Mouse (Mus musculus) left cerebral cortex, postnatal 36 days (tissue): ENCODE data around the gene Phf8. TPM values are rescaled to one million over a fixed set of nuclear protein-coding genes. Genes with fewer than 3 reads are reported as not detected.
"Not testable (repeated sequence)": the region's sequence is repeated elsewhere in the genome, so short reads cannot be mapped to it uniquely, and the experiment has no call there.

ENCODE experiments used
- DNase-seq, 2 experiments: peaks; one replicate each; pipeline ENCODE4 v3.0.0; 2021 to 2022; ENCODE audit warnings: low spot score in 2 of 2, mixed read lengths in 1 of 2
- intact Hi-C: fragments of 180-260 bp; cut with DNase I; formaldehyde crosslinking; loops from one replicate; pipeline ENCODE4 v1.15.1; 2025
- total RNA-seq, 2 experiments: library from RNA; stranded (reverse); gene quantifications; 2 replicates each; pipeline ENCODE4 v1.2.3; 2021

Phf8 gene
- total RNA-seq = 10 to 100 TPM; 25.0 to 35.9 TPM

- intact Hi-C loops = loop anchor here (2.0 to 10.0 kb wide), 2 partner anchors 176 to 282 kb away; partner anchors contain the start of gene Fam120c
- DNase-seq = peak; percentile 91
Measured at GRCm38 (mm10) chrX:151520458-151521322, at the start of gene Phf8. Gene Phf8 (plus strand): TSS chrX:151520672.

GRCm38 (mm10) chrX:151488128-151488527, 32.3 kb upstream of the Phf8 start:
- no peak for DNase-seq
- intact Hi-C loops = no loop called here

- DNase-seq, intact Hi-C loops: not testable (repeated sequence)
Measured at GRCm38 (mm10) chrX:151493269-151493668, 27.2 kb upstream of the Phf8 start.

GRCm38 (mm10) chrX:151496596-151496995, 23.9 kb upstream of the Phf8 start:
- intact Hi-C loops = no loop called here

GRCm38 (mm10) chrX:151508536-151508935, 11.9 kb upstream of the Phf8 start:
- intact Hi-C loops = no loop called here
- DNase-seq = no peak

More at GRCm38 (mm10) chrX:151496596-151496995, 23.9 kb upstream of the Phf8 start:
- no peak for DNase-seq

GRCm38 (mm10) chrX:151509906-151510305, 10.6 kb upstream of the Phf8 start:
- DNase-seq = no peak
- intact Hi-C loops = no loop called here

- intact Hi-C loops = no loop called here
- no peak for DNase-seq
Measured at GRCm38 (mm10) chrX:151513066-151513465, 7.4 kb upstream of the Phf8 start.

GRCm38 (mm10) chrX:151513694-151514093, 6.8 kb upstream of the Phf8 start:
- intact Hi-C loops = no loop called here
- no peak for DNase-seq

- intact Hi-C loops = no loop called here
- DNase-seq = no peak
Measured at GRCm38 (mm10) chrX:151518181-151518580, 2.3 kb upstream of the Phf8 start.

- intact Hi-C loops = loop anchor here (2.0 to 10.0 kb wide), 2 partner anchors 175 to 283 kb away; partner anchors contain the start of gene Fam120c
- DNase-seq = no peak
Measured at GRCm38 (mm10) chrX:151520127-151520457, 380 bp upstream of the Phf8 start.

GRCm38 (mm10) chrX:151521786-151522522, 1.5 kb downstream of the Phf8 start:
- DNase-seq = peak in 1 of 2 experiments; percentile 3
- intact Hi-C loops = loop anchor here (2.0 to 10.0 kb wide), 2 partner anchors 177 to 281 kb away; partner anchors contain the start of gene Fam120c

- intact Hi-C loops = no loop called here
- DNase-seq = no peak
Measured at GRCm38 (mm10) chrX:151553356-151553755, 32.9 kb downstream of the Phf8 start.

- DNase-seq = no peak
- intact Hi-C loops = no loop called here
Measured at GRCm38 (mm10) chrX:151575166-151575565, 54.7 kb downstream of the Phf8 start.

GRCm38 (mm10) chrX:151643386-151643785, 122.9 kb downstream of the Phf8 start:
- DNase-seq = no peak
- intact Hi-C loops = no loop called here

GRCm38 (mm10) chrX:151653744-151654143, 133.3 kb downstream of the Phf8 start:
- intact Hi-C loops = no loop called here
- DNase-seq = no peak

GRCm38 (mm10) chrX:151674492-151675171, 154.2 kb downstream of the Phf8 start:
- intact Hi-C loops = no loop called here
- DNase-seq = no peak
